Mouse (Mus musculus) thymus, adult 2 months (tissue): ENCODE data around the gene Car15.

Source experiments
- CTCF ChIP-seq: fragments of 200-500 bp; IDR thresholded peaks from 2 replicates; pipeline ENCODE4 v1.5.1; 2012; ENCODE audit warnings: mild to moderate bottlenecking, control low read depth, low read length, moderate library complexity, borderline replicate concordance; ENCODE audit not compliant: control insufficient read depth, poor library complexity, insufficient read depth; ENCODE audit errors: extremely low read depth
- POLR2A ChIP-seq: fragments of 200-500 bp; IDR thresholded peaks from 2 replicates; pipeline ENCODE4 v1.6.1; 2012; ENCODE audit warnings: mild to moderate bottlenecking, low read length, control low read depth, moderate library complexity; ENCODE audit not compliant: control insufficient read depth, poor library complexity, insufficient read depth; ENCODE audit errors: extremely low read depth

- TF ChIP-seq POLR2A (no peak), CTCF (no peak)
Observed at GRCm38 (mm10) chr16:17851860-17852259, 13.7 kb upstream of the Car15 start.
